Mouse (Mus musculus): Measurements from ENCODE around the gene Adcy2. TPM values are rescaled to one million over a fixed set of nuclear protein-coding genes. Genes with fewer than 3 reads are reported as not detected.

The Adcy2 gene
- polyA plus RNA-seq, 1 experiment from 2014 or later, result 0.98 TPM

- 71% methylated on average over 13 of the region's 13 CpGs for WGBS
- H3K4me2 ChIP-seq, result no peak overlapping the region
- ATAC-seq (replicated peaks; ENCODE audit: insufficient number of reproducible peaks, insufficient read depth, low FRiP score, low read depth), result no peak
These were observed 178.3 kb downstream of the Adcy2 start for GRCm38 (mm10) chr13:68820858-68821579.

GRCm38 (mm10) chr13:68815704-68816477 lies 183.4 kb downstream of the Adcy2 start:
- no peak overlapping the region for H3K27ac ChIP-seq
- H3K27me3 ChIP-seq, result no peaks in the 10 kb centered on the region
- H3K4me2 ChIP-seq, result no peak overlapping the region
- WGBS, result 65% methylated on average over 4 of the region's 4 CpGs
- no peaks in the 10 kb centered on the region; the same call in 1 of the 2 replicates for H3K9me3 ChIP-seq (replicated peaks)
- no peak overlapping the region for H3K4me3 ChIP-seq
- no peak overlapping the region for H3K9ac ChIP-seq
- H3K36me3 ChIP-seq, result no peaks in the 10 kb centered on the region
- ATAC-seq (replicated peaks; ENCODE audit: insufficient number of reproducible peaks, insufficient read depth, low FRiP score, low read depth), result no peak
- no peaks in the 10 kb centered on the region for H3K4me1 ChIP-seq (replicated peaks)

More at GRCm38 (mm10) chr13:68820858-68821579, 178.3 kb downstream of the Adcy2 start:
- no peaks in the 10 kb centered on the region for H3K27me3 ChIP-seq
- H3K36me3 ChIP-seq, result no peaks in the 10 kb centered on the region
- no peak overlapping the region for H3K4me3 ChIP-seq
- H3K9ac ChIP-seq, result no peak overlapping the region
- H3K4me1 ChIP-seq (replicated peaks), result no peaks in the 10 kb centered on the region
- no peak overlapping the region for H3K27ac ChIP-seq
- no peaks in the 10 kb centered on the region; the same call in 1 of the 2 replicates for H3K9me3 ChIP-seq (replicated peaks)

GRCm38 (mm10) chr13:68811185-68811584 lies 188.2 kb downstream of the Adcy2 start:
- Histone ChIP-seq H3K27me3 (no peaks in the 10 kb centered on the region), H3K9me3 (replicated peaks) (no peaks in the 10 kb centered on the region), H3K9ac (no peak overlapping the region), H3K36me3 (no peaks in the 10 kb centered on the region), H3K4me3 (no peak overlapping the region), H3K27ac (no peak overlapping the region), H3K4me2 (no peak overlapping the region), H3K4me1 (replicated peaks) (no peaks in the 10 kb centered on the region)
- 84% methylated on average over 3 of the region's 3 CpGs for WGBS
- no peak for ATAC-seq (replicated peaks; ENCODE audit: insufficient number of reproducible peaks, insufficient read depth, low FRiP score, low read depth)

- WGBS, result 56% methylated on average over 6 of the region's 6 CpGs
- H3K4me2 ChIP-seq, result no peak overlapping the region
- H3K27me3 ChIP-seq, result no peaks in the 10 kb centered on the region
- no peak overlapping the region for H3K4me3 ChIP-seq
- H3K9me3 ChIP-seq (replicated peaks), result no peaks in the 10 kb centered on the region
- H3K36me3 ChIP-seq, result no peaks in the 10 kb centered on the region
- no peak overlapping the region for H3K9ac ChIP-seq
- no peaks in the 10 kb centered on the region for H3K4me1 ChIP-seq (replicated peaks)
- no peak for ATAC-seq (replicated peaks; ENCODE audit: insufficient number of reproducible peaks, insufficient read depth, low FRiP score, low read depth)
- H3K27ac ChIP-seq, result no peak overlapping the region
These were observed 199.6 kb downstream of the Adcy2 start for GRCm38 (mm10) chr13:68799777-68800176.

GRCm38 (mm10) chr13:68793286-68793685 lies 206.1 kb downstream of the Adcy2 start:
- no peak; the same call in 1 of the 2 replicates for ATAC-seq (replicated peaks; ENCODE audit: insufficient number of reproducible peaks, insufficient read depth, low FRiP score, low read depth)
- Histone ChIP-seq H3K36me3 (no peaks in the 10 kb centered on the region), H3K9ac (no peak overlapping the region), H3K9me3 (replicated peaks) (no peaks in the 10 kb centered on the region), H3K4me2 (no peak overlapping the region), H3K4me3 (no peak overlapping the region), H3K27me3 (no peaks in the 10 kb centered on the region), H3K27ac (no peak overlapping the region), H3K4me1 (replicated peaks) (no peaks in the 10 kb centered on the region)

GRCm38 (mm10) chr13:68787286-68788061 lies 211.9 kb downstream of the Adcy2 start:
- H3K4me1 ChIP-seq (replicated peaks), result no peaks in the 10 kb centered on the region
- no peak overlapping the region for H3K4me2 ChIP-seq
- H3K4me3 ChIP-seq, result no peak overlapping the region
- ATAC-seq (replicated peaks; ENCODE audit: insufficient number of reproducible peaks, insufficient read depth, low FRiP score, low read depth), result no peak
- no peaks in the 10 kb centered on the region for H3K36me3 ChIP-seq
- no peak overlapping the region for H3K9ac ChIP-seq
- H3K27ac ChIP-seq, result no peak overlapping the region
- WGBS, result 77% methylated on average over 8 of the region's 8 CpGs
- H3K27me3 ChIP-seq, result no peaks in the 10 kb centered on the region
- no peaks in the 10 kb centered on the region for H3K9me3 ChIP-seq (replicated peaks)

- Histone ChIP-seq H3K4me2 (no peak overlapping the region), H3K27ac (no peak overlapping the region), H3K27me3 (no peaks in the 10 kb centered on the region), H3K4me1 (replicated peaks) (no peaks in the 10 kb centered on the region), H3K4me3 (no peak overlapping the region), H3K9me3 (replicated peaks) (no peaks in the 10 kb centered on the region), H3K9ac (no peak overlapping the region), H3K36me3 (no peaks in the 10 kb centered on the region)
- WGBS, result 46% methylated on average over 1 of the region's 1 CpGs
- ATAC-seq (replicated peaks; ENCODE audit: insufficient number of reproducible peaks, insufficient read depth, low FRiP score, low read depth), result no peak
These were observed 216.2 kb downstream of the Adcy2 start for GRCm38 (mm10) chr13:68783096-68783495.

GRCm38 (mm10) chr13:68778011-68778672 lies 221.2 kb downstream of the Adcy2 start:
- 75% methylated on average over 6 of the region's 6 CpGs for WGBS
- Histone ChIP-seq H3K4me3 (no peak overlapping the region), H3K9ac (no peak overlapping the region), H3K4me2 (no peak overlapping the region), H3K27ac (no peak overlapping the region), H3K27me3 (no peaks in the 10 kb centered on the region), H3K9me3 (replicated peaks) (no peaks in the 10 kb centered on the region), H3K4me1 (replicated peaks) (no peaks in the 10 kb centered on the region), H3K36me3 (no peaks in the 10 kb centered on the region)
- no peak for ATAC-seq (replicated peaks; ENCODE audit: insufficient number of reproducible peaks, insufficient read depth, low FRiP score, low read depth)

- ATAC-seq (replicated peaks; ENCODE audit: insufficient number of reproducible peaks, insufficient read depth, low FRiP score, low read depth), result no peak
- H3K36me3 ChIP-seq, result no peaks in the 10 kb centered on the region
- no peak overlapping the region for H3K27ac ChIP-seq
- no peak overlapping the region for H3K4me3 ChIP-seq
- 64% methylated on average over 2 of the region's 2 CpGs for WGBS
- no peak overlapping the region for H3K9ac ChIP-seq
- no peaks in the 10 kb centered on the region for H3K4me1 ChIP-seq (replicated peaks)
- no peaks in the 10 kb centered on the region for H3K27me3 ChIP-seq
- no peak overlapping the region for H3K4me2 ChIP-seq
- H3K9me3 ChIP-seq (replicated peaks), result no peaks in the 10 kb centered on the region
These were observed 225.6 kb downstream of the Adcy2 start for GRCm38 (mm10) chr13:68773599-68774211.

- Histone ChIP-seq H3K4me2 (no peak overlapping the region), H3K9me3 (replicated peaks) (no peaks in the 10 kb centered on the region), H3K27me3 (no peaks in the 10 kb centered on the region), H3K9ac (no peak overlapping the region), H3K27ac (no peak overlapping the region), H3K4me1 (replicated peaks) (no peaks in the 10 kb centered on the region), H3K36me3 (no peaks in the 10 kb centered on the region), H3K4me3 (no peak overlapping the region)
- 76% methylated on average over 3 of the region's 3 CpGs for WGBS
- no peak for ATAC-seq (replicated peaks; ENCODE audit: insufficient number of reproducible peaks, insufficient read depth, low FRiP score, low read depth)
These were observed 230.8 kb downstream of the Adcy2 start for GRCm38 (mm10) chr13:68768588-68768987.
